Mouse (Mus musculus): ENCODE data around the gene Nr3c2. TPM values are rescaled to one million over a fixed set of nuclear protein-coding genes. Genes with fewer than 3 reads are reported as not detected.

The Nr3c2 gene
- polyA plus RNA-seq, 1 experiment from 2014 or later: 0.58 TPM

DNA sequence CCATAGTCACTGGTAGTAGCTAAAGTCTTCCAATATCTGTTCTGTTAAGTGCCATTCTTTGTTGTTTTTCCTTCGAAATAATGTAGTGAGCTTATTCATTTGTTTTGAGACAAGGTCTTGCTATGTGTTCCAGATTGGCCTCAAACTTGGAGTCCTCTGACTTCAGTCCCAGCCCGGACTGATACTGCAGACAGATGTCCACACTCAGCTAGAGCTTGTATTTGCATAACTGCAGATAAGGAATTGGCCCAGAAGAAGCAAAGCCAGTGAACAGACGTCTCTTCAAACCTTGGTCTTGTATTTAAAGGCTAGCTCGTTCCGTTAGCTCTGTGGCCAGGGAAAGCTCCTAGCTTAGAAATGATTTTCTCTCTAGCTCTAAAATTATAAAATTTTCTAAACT, 223.1 kb downstream of the Nr3c2 start:
- no peak overlapping the region for H3K9ac ChIP-seq (replicated peaks; ENCODE audit: low read length)
- H3K4me1 ChIP-seq (ENCODE audit: control insufficient read depth, insufficient read depth, low read length): no peaks in the 10 kb centered on the region
- no peaks in the 10 kb centered on the region for H3K36me3 ChIP-seq (replicated peaks; ENCODE audit: control insufficient read depth, insufficient read depth, low read depth, low read length)
- H3K27ac ChIP-seq (replicated peaks; ENCODE audit: low read depth, low read length): no peak overlapping the region
- ATAC-seq (replicated peaks; ENCODE audit: insufficient number of reproducible peaks, low FRiP score, low TSS enrichment, low read depth) (no peak), DNase-seq (ENCODE audit: low spot score) (no peak)
- no peak overlapping the region for H3K4me3 ChIP-seq (ENCODE audit: low read depth, low read length)
- no peaks in the 10 kb centered on the region for H3K9me3 ChIP-seq (replicated peaks; ENCODE audit: control insufficient read depth, low read length)
- no peak overlapping the region for H3K4me2 ChIP-seq (ENCODE audit: low read depth, low read length)
- 76% methylated on average over 5 of the region's 5 CpGs for WGBS
- H3K27me3 ChIP-seq (ENCODE audit: control insufficient read depth, insufficient read depth, low read length): no peaks in the 10 kb centered on the region

- Histone ChIP-seq H3K9me3 (replicated peaks; ENCODE audit: control insufficient read depth, low read length) (no peaks in the 10 kb centered on the region), H3K4me1 (ENCODE audit: control insufficient read depth, insufficient read depth, low read length) (no peaks in the 10 kb centered on the region), H3K4me3 (ENCODE audit: low read depth, low read length) (no peak overlapping the region), H3K4me2 (ENCODE audit: low read depth, low read length) (no peak overlapping the region), H3K27ac (replicated peaks; ENCODE audit: low read depth, low read length) (no peak overlapping the region), H3K36me3 (replicated peaks; ENCODE audit: control insufficient read depth, insufficient read depth, low read depth, low read length) (no peaks in the 10 kb centered on the region), H3K9ac (replicated peaks; ENCODE audit: low read length) (no peak overlapping the region), H3K27me3 (ENCODE audit: control insufficient read depth, insufficient read depth, low read length) (no peaks in the 10 kb centered on the region)
- no peak for DNase-seq (ENCODE audit: low spot score)
- WGBS: 88% methylated on average over 7 of the region's 7 CpGs
- no peak for ATAC-seq (replicated peaks; ENCODE audit: insufficient number of reproducible peaks, low FRiP score, low TSS enrichment, low read depth)
Observed at GRCm38 (mm10) chr8:77125777-77126176, 226.5 kb downstream of the Nr3c2 start.

- 87% methylated on average over 4 of the region's 4 CpGs for WGBS
Observed at GRCm38 (mm10) chr8:77128006-77128405, 228.8 kb downstream of the Nr3c2 start.

DNA sequence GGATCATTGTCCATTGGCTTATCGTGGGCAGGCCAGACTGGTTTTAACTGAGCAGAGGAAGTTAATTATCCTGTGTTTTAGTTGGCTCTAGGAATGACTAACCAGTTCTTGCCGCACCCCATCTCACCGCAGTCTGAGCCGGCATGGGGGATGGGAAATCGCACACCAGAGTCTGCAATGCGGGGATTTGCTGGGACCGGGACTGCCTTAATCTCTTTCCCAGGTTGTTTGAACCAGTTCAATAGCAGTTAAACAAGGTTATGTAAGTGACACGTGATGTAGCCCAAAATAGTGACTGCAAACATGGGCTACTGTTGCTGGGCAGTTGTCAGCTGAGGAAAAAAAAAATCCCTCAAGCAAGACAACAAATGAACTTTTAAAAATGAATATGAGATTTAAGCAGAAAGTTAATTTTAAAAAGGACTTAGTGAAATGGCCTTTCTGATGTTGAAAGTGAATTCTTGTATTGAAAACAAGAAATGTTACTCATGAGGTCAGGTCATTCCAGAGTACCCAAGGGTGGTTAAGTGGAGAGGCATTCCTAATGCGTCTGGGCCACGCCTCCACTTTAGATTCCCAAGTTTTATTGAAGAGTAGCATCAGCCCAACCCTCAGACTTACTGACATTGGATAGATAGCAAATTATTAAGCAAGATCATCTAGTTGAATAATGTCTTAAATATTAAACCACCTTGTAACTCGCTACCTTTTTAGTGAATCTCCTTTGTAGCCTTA, 233.8 kb downstream of the Nr3c2 start:
- 0 out of 2 replicates have a peak, but pooled peaks have one; percentile 48 for ATAC-seq (replicated peaks; ENCODE audit: insufficient number of reproducible peaks, low FRiP score, low TSS enrichment, low read depth)
- Histone ChIP-seq H3K36me3 (replicated peaks; ENCODE audit: control insufficient read depth, insufficient read depth, low read depth, low read length) (no peaks in the 10 kb centered on the region), H3K27me3 (ENCODE audit: control insufficient read depth, insufficient read depth, low read length) (no peaks in the 10 kb centered on the region), H3K4me2 (ENCODE audit: low read depth, low read length) (no peak overlapping the region), H3K4me1 (ENCODE audit: control insufficient read depth, insufficient read depth, low read length) (no peaks in the 10 kb centered on the region), H3K9me3 (replicated peaks; ENCODE audit: control insufficient read depth, low read length) (no peaks in the 10 kb centered on the region), H3K27ac (replicated peaks; ENCODE audit: low read depth, low read length) (no peak overlapping the region), H3K9ac (replicated peaks; ENCODE audit: low read length) (no peak overlapping the region), H3K4me3 (ENCODE audit: low read depth, low read length) (no peak overlapping the region)
- peak; percentile 50 for DNase-seq (ENCODE audit: low spot score)
- WGBS: 29% methylated on average over 11 of the region's 11 CpGs

More at GRCm38 (mm10) chr8:77128006-77128405, 228.8 kb downstream of the Nr3c2 start:
- Histone ChIP-seq H3K27me3 (ENCODE audit: control insufficient read depth, insufficient read depth, low read length) (no peaks in the 10 kb centered on the region), H3K4me2 (ENCODE audit: low read depth, low read length) (no peak overlapping the region), H3K9ac (replicated peaks; ENCODE audit: low read length) (no peak overlapping the region), H3K9me3 (replicated peaks; ENCODE audit: control insufficient read depth, low read length) (no peaks in the 10 kb centered on the region), H3K4me1 (ENCODE audit: control insufficient read depth, insufficient read depth, low read length) (no peaks in the 10 kb centered on the region), H3K27ac (replicated peaks; ENCODE audit: low read depth, low read length) (no peak overlapping the region), H3K4me3 (ENCODE audit: low read depth, low read length) (no peak overlapping the region), H3K36me3 (replicated peaks; ENCODE audit: control insufficient read depth, insufficient read depth, low read depth, low read length) (no peaks in the 10 kb centered on the region)
- DNase-seq (ENCODE audit: low spot score): no peak
- ATAC-seq (replicated peaks; ENCODE audit: insufficient number of reproducible peaks, low FRiP score, low TSS enrichment, low read depth): no peak

DNA sequence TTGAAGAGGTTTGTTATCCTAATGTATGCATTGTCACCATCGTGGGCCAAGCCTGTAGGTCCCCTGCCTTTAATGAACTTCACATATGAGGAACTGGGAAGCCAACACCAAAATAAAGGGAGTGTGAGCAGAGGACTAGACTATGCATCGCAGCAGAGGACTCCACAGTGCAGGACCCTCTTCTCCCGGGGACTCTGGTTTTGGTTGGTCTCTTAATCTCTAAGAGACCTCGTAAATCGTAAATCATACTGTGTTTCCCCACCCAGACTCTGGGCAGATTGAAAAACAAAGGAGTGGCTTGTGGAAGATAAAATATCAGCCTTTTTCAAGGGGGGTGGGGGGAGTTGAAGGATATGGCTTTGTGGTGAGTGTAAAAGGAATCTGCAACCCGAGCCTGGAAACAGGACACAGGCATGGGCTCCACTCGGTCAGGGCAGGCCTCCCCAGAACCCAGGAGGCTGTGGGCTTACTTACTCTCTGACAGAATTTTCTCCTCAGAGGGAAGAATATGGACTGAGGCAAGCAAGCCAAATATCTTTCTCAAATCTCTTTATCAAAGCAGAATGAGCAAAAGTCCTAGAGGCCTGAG, 234.6 kb downstream of the Nr3c2 start:
- no peak overlapping the region for H3K9ac ChIP-seq (replicated peaks; ENCODE audit: low read length)
- no peak overlapping the region for H3K4me3 ChIP-seq (ENCODE audit: low read depth, low read length)
- WGBS: 67% methylated on average over 7 of the region's 7 CpGs
- no peaks in the 10 kb centered on the region for H3K36me3 ChIP-seq (replicated peaks; ENCODE audit: control insufficient read depth, insufficient read depth, low read depth, low read length)
- DNase-seq (ENCODE audit: low spot score) (no peak), ATAC-seq (replicated peaks; ENCODE audit: insufficient number of reproducible peaks, low FRiP score, low TSS enrichment, low read depth) (peak; percentile 59)
- H3K4me2 ChIP-seq (ENCODE audit: low read depth, low read length): no peak overlapping the region
- H3K27ac ChIP-seq (replicated peaks; ENCODE audit: low read depth, low read length): no peak overlapping the region
- no peaks in the 10 kb centered on the region for H3K9me3 ChIP-seq (replicated peaks; ENCODE audit: control insufficient read depth, low read length)
- no peaks in the 10 kb centered on the region for H3K27me3 ChIP-seq (ENCODE audit: control insufficient read depth, insufficient read depth, low read length)
- no peaks in the 10 kb centered on the region for H3K4me1 ChIP-seq (ENCODE audit: control insufficient read depth, insufficient read depth, low read length)

DNA sequence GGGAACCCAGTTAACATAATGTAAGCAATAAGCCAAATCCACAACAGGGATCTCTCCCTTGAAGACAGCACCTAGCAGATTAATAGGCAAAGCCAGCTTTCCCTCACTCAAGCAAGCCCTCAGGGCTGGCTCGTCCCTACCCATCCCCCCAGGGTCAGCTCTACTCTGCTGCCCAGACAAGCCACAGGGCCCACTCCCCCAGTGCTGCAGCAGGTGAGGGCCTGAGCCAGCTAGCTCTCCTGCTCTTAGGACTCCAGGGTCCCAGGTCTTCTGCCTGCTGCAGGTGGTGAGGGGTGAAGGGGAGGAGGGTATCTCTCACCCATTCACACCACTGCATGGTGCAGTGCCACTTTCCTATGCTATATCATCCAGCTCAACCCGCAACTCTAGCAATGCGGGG, 246.0 kb downstream of the Nr3c2 start:
- WGBS: 74% methylated on average over 3 of the region's 3 CpGs
- no peak for ATAC-seq (replicated peaks; ENCODE audit: insufficient number of reproducible peaks, low FRiP score, low TSS enrichment, low read depth)
- H3K9ac ChIP-seq (replicated peaks; ENCODE audit: low read length): no peak overlapping the region

GRCm38 (mm10) chr8:77154496-77154895, 255.3 kb downstream of the Nr3c2 start:
- Histone ChIP-seq H3K27me3 (ENCODE audit: control insufficient read depth, insufficient read depth, low read length) (no peaks in the 10 kb centered on the region), H3K4me1 (ENCODE audit: control insufficient read depth, insufficient read depth, low read length) (no peaks in the 10 kb centered on the region), H3K27ac (replicated peaks; ENCODE audit: low read depth, low read length) (no peak overlapping the region), H3K4me2 (ENCODE audit: low read depth, low read length) (no peak overlapping the region), H3K36me3 (replicated peaks; ENCODE audit: control insufficient read depth, insufficient read depth, low read depth, low read length) (no peaks in the 10 kb centered on the region), H3K4me3 (ENCODE audit: low read depth, low read length) (no peak overlapping the region), H3K9me3 (replicated peaks; ENCODE audit: control insufficient read depth, low read length) (no peaks in the 10 kb centered on the region), H3K9ac (replicated peaks; ENCODE audit: low read length) (no peak overlapping the region)
- WGBS: 45% methylated on average over 3 of the region's 3 CpGs
- ATAC-seq (replicated peaks; ENCODE audit: insufficient number of reproducible peaks, low FRiP score, low TSS enrichment, low read depth): no peak
- DNase-seq (ENCODE audit: low spot score): peak; percentile 65

More for the DNA sequence above, 246.0 kb downstream of the Nr3c2 start:
- Histone ChIP-seq H3K4me1 (ENCODE audit: control insufficient read depth, insufficient read depth, low read length) (no peaks in the 10 kb centered on the region), H3K27me3 (ENCODE audit: control insufficient read depth, insufficient read depth, low read length) (no peaks in the 10 kb centered on the region), H3K27ac (replicated peaks; ENCODE audit: low read depth, low read length) (no peak overlapping the region), H3K9me3 (replicated peaks; ENCODE audit: control insufficient read depth, low read length) (no peaks in the 10 kb centered on the region), H3K36me3 (replicated peaks; ENCODE audit: control insufficient read depth, insufficient read depth, low read depth, low read length) (no peaks in the 10 kb centered on the region), H3K4me3 (ENCODE audit: low read depth, low read length) (no peak overlapping the region), H3K4me2 (ENCODE audit: low read depth, low read length) (no peak overlapping the region)
- no peak for DNase-seq (ENCODE audit: low spot score)

DNA sequence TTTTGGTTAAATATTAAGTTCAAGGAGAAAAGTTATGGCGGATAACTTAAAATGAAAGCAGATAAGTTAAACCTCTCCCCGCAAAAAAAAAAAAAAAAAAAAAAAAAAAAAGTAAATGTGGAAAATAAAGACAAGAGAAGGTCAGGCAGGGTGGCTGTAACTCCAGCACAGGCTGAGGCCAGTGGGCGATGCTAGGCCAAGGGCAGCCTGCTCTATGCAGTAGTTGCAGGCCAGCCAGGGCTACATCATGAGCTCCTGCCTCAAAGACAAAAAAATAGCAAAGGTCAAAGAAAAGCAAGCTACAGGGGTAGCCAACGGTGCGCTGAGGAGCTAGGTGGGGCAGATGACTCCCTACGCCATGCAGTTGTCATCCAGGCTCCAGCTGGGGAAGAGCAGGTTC, 270.1 kb downstream of the Nr3c2 start:
- H3K4me3 ChIP-seq (ENCODE audit: low read depth, low read length): no peak overlapping the region

More for the DNA sequence above, 270.1 kb downstream of the Nr3c2 start:
- H3K27me3 ChIP-seq (ENCODE audit: control insufficient read depth, insufficient read depth, low read length): no peaks in the 10 kb centered on the region
- no peak overlapping the region for H3K9ac ChIP-seq (replicated peaks; ENCODE audit: low read length)
- no peak overlapping the region for H3K4me2 ChIP-seq (ENCODE audit: low read depth, low read length)
- H3K27ac ChIP-seq (replicated peaks; ENCODE audit: low read depth, low read length): no peak overlapping the region
- WGBS: 96% methylated on average over 6 of the region's 6 CpGs
- no peaks in the 10 kb centered on the region for H3K9me3 ChIP-seq (replicated peaks; ENCODE audit: control insufficient read depth, low read length)
- no peaks in the 10 kb centered on the region for H3K36me3 ChIP-seq (replicated peaks; ENCODE audit: control insufficient read depth, insufficient read depth, low read depth, low read length)
- DNase-seq (ENCODE audit: low spot score) (no peak), ATAC-seq (replicated peaks; ENCODE audit: insufficient number of reproducible peaks, low FRiP score, low TSS enrichment, low read depth) (no peak)
- no peaks in the 10 kb centered on the region for H3K4me1 ChIP-seq (ENCODE audit: control insufficient read depth, insufficient read depth, low read length)
